Mouse (Mus musculus) inflammation-experienced regulatory T-cells (primary cell): ENCODE data around the gene Tex33. TPM values are rescaled to one million over a fixed set of nuclear protein-coding genes. Genes with fewer than 3 reads are reported as not detected.

Experiments
- polyA plus RNA-seq, 2 experiments: library from polyadenylated mRNA; unstranded; fragments of 100-300 nt; shearing (Covaris generic); gene quantifications; one replicate each; pipeline ENCODE4 v1.2.1; 2017

Gene Tex33
- polyA plus RNA-seq: not detected

GRCm38 (mm10) chr15:78395478-78395962 is at the start of gene Tex33:
TSS of gene Tex33 (minus strand) at chr15:78395912.

GRCm38 (mm10) chr15:78428391-78429138 is 32.9 kb upstream of the Tex33 start, which contains the start of gene Kctd17:
TSS of gene Kctd17 (plus strand) at chr15:78428564.

GRCm38 (mm10) chr15:78406293-78406934 is 10.7 kb upstream of the Tex33 start, which contains the start of gene Mpst:
TSS of gene Mpst (plus strand) at chr15:78406416.

GRCm38 (mm10) chr15:78405517-78406211 is 10.0 kb upstream of the Tex33 start, which contains the start of gene Tst:
TSS of gene Tst (minus strand) at chr15:78405907.

Other genes starting within 250 kb of the Tex33 start
- 10 to 100 TPM; 58.7 to 62.5 TPM for gene Ift27, start 221.8 kb downstream of the Tex33 start, polyA plus RNA-seq
- gene Pvalb, start 189.5 kb downstream of the Tex33 start, polyA plus RNA-seq: not detected
- 100 to 1,000 TPM; 223 to 226 TPM for gene Ncf4, start 151.1 kb downstream of the Tex33 start, polyA plus RNA-seq
- under 1 TPM in 1 of 2 experiments, not detected in 1; 0.10 TPM for gene Csf2rb2, start 90.2 kb downstream of the Tex33 start, polyA plus RNA-seq
- gene Csf2rb, start 70.2 kb downstream of the Tex33 start, polyA plus RNA-seq: 1 to 10 TPM in 1 of 2 experiments, under 1 TPM in 1; 0.95 to 3.7 TPM
- gene Tst, start 10.0 kb upstream of the Tex33 start, polyA plus RNA-seq: under 1 TPM; 0.17 to 0.87 TPM
- gene Mpst, start 10.5 kb upstream of the Tex33 start, polyA plus RNA-seq: 1 to 10 TPM; 1.5 to 8.3 TPM
- 10 to 100 TPM; 12.6 to 37.3 TPM for gene Kctd17, start 32.7 kb upstream of the Tex33 start, polyA plus RNA-seq
- gene Tmprss6, start 72.7 kb upstream of the Tex33 start, polyA plus RNA-seq: under 1 TPM in 1 of 2 experiments, not detected in 1; 0.45 TPM
- 1,000 to 10,000 TPM in 1 of 2 experiments, 100 to 1,000 TPM in 1; 363 to 1,113 TPM for gene Il2rb, start 99.4 kb upstream of the Tex33 start, polyA plus RNA-seq
- gene C1qtnf6, start 135.5 kb upstream of the Tex33 start, polyA plus RNA-seq: 10 to 100 TPM in 1 of 2 experiments, under 1 TPM in 1; 0.47 to 10.7 TPM
- not detected for gene Sstr3, start 148.8 kb upstream of the Tex33 start, polyA plus RNA-seq
- gene Rac2, start 176.9 kb upstream of the Tex33 start, polyA plus RNA-seq: 1,000 to 10,000 TPM; 2,622 to 2,716 TPM
- 100 to 1,000 TPM; 314 to 394 TPM for gene Cyth4, start 201.1 kb upstream of the Tex33 start, polyA plus RNA-seq